Mouse (Mus musculus) E14TG2a.4 (cell line): ENCODE results near the gene Igfals.

Source experiments
- CTCF ChIP-seq: conservative IDR thresholded peaks from 2 replicates; pipeline ENCODE4 v1.5.1; 2014; ENCODE audit warnings: low read length
- NANOG ChIP-seq: IDR thresholded peaks from 2 replicates; pipeline ENCODE4 v1.6.1; 2014; ENCODE audit warnings: borderline replicate concordance, low read length, mixed read lengths
- POU5F1 ChIP-seq: IDR thresholded peaks from 2 replicates; pipeline ENCODE4 v1.6.1; 2014; ENCODE audit warnings: low read length, borderline replicate concordance

DNA sequence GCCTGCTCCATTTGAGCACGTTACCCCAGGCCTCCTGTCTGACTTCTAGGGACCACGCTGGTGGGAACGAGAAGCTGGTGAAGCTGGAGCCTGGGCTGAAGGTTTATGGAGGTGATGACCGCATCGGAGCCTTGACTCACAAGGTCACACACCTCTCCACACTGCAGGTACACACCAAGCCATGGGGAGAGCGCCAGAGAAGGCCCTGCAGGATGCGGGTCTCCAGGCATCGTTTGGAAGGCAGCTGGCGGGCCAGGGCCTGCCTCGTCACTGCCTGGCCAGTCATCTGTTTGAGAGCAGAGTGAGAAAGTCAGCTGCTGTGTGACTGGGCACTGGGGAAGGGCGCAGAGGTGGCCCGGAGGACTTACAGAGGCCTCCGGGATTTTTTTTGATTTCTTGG lies 9.2 kb upstream of the Igfals start:
- TF ChIP-seq CTCF (no peak), NANOG (no peak), POU5F1 (no peak)
